Mouse (Mus musculus) thymus, adult 2 months (tissue): ENCODE measurements at regions not wholly inside any gene's neighbourhood (a gene's known extent, or its start where the extent isn't known, plus 50 kb on each side); places are given as distances from the start of the nearest gene placed in this dataset.

Source experiments
- CTCF ChIP-seq: fragments of 200-500 bp; IDR thresholded peaks from 2 replicates; pipeline ENCODE4 v1.5.1; 2012; ENCODE audit warnings: mild to moderate bottlenecking, control low read depth, low read length, moderate library complexity, borderline replicate concordance; ENCODE audit not compliant: control insufficient read depth, poor library complexity, insufficient read depth; ENCODE audit errors: extremely low read depth
- POLR2A ChIP-seq: fragments of 200-500 bp; IDR thresholded peaks from 2 replicates; pipeline ENCODE4 v1.6.1; 2012; ENCODE audit warnings: mild to moderate bottlenecking, low read length, control low read depth, moderate library complexity; ENCODE audit not compliant: control insufficient read depth, poor library complexity, insufficient read depth; ENCODE audit errors: extremely low read depth

DNA sequence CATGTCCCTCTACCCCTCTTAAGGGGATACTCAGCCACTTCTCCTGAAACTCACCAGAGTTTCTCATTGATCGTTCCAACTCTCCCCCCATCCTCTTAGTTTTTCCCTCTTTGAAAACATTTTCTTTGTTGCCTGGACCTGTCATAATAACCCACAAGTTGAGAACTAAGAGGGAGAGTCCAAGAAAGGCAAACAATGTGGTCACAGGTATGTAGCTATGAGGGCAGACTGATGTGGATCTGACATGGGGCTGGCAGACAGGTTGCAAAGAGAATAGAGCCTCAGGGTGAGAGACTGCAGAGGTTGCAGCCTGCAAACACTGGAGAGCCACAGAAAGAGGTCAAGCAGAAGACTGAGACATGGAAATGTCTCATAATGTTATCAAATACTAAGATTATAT lies 69.9 kb upstream of the Rbms1 start:
- TF ChIP-seq CTCF, result no peak
- TF ChIP-seq POLR2A, result no peak
